Mouse (Mus musculus): Measurements from ENCODE around the gene Ano6. TPM values are rescaled to one million over a fixed set of nuclear protein-coding genes. Genes with fewer than 3 reads are reported as not detected.

The Ano6 gene
- polyA plus RNA-seq, 1 experiment from 2014 or later, result 52.2 TPM

GRCm38 (mm10) chr15:95850546-95850945 is 59.9 kb downstream of the Ano6 start:
- 87% methylated on average over 5 of the region's 5 CpGs for WGBS
- Histone ChIP-seq H3K36me3 (no peaks in the 10 kb centered on the region), H3K9ac (no peak overlapping the region)

DNA sequence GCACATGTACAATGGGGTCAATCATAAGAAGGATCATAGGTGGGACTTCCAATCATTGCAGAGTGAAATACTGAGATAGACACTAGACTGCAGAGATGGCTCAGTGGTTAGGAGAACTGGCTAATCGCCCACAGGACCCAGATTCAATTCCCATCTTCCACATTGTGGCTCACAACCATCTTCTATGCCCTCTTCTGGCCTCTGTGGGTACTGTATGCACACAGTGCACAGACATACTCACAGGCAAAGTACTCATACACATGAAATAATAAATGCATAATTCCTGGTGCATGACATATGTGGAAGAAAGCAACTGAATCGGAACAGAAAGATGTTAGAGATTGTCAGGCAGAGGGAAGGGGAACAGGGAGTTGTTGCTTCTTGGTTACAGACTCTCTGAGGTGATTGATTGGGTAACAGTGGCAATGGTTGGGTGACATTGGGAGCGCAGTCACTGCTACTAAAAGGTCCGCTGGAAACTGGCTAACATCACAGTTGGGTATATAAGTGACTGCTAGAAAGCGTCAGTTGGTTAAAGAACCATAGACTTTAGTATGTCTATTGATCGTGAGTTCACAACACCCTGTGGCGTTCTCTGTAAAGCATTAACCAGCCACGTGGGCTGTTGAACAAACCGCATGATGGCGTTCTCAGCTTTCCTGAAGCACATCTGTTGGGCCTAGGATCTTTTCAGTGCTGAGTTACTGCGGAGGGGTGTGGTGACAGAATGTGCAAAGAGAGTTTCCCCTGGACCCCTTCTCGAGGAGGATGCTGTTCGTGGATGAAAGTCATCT is 64.6 kb downstream of the Ano6 start:
- Histone ChIP-seq H3K27me3 (no peaks in the 10 kb centered on the region), H3K27ac (no peak overlapping the region), H3K9me3 (no peaks in the 10 kb centered on the region), H3K9ac (no peak overlapping the region), H3K4me1 (peaks cover 13% of the 10 kb centered on the region; the same call in 1 of the 2 replicates), H3K4me2 (replicated peaks) (no peak overlapping the region), H3K36me3 (no peaks in the 10 kb centered on the region), H3K4me3 (no peak overlapping the region)
- WGBS, result 83% methylated on average over 13 of the region's 13 CpGs
- no peak for ATAC-seq (ENCODE audit: insufficient number of reproducible peaks, insufficient read depth, low FRiP score, low TSS enrichment)

More at GRCm38 (mm10) chr15:95850546-95850945, 59.9 kb downstream of the Ano6 start:
- Histone ChIP-seq H3K9me3 (no peaks in the 10 kb centered on the region), H3K4me1 (peaks cover 16% of the 10 kb centered on the region), H3K27me3 (no peaks in the 10 kb centered on the region), H3K27ac (no peak overlapping the region), H3K4me2 (replicated peaks) (no peak overlapping the region), H3K4me3 (no peak overlapping the region)
- ATAC-seq (ENCODE audit: insufficient number of reproducible peaks, insufficient read depth, low FRiP score, low TSS enrichment), result no peak

DNA sequence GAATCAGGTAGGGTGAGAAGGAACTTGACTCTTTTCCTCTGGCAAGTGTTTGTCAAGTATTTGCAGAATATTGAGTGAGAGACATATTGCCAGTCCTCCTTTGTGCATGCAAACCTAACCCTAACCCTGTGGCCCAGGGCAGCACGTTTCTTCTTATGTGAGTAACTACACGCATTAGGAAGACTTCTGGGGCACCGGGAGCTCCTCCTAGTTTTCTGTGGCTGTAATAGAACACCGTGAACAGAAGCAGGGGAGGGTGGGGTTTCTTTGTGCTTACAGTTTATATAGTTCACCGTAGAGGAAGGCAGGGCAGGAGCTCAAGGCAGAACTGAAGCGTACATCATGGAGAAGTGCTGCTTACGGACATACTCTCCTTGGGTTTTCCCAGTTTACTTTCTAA is 65.3 kb downstream of the Ano6 start:
- no peak overlapping the region for H3K27ac ChIP-seq

DNA sequence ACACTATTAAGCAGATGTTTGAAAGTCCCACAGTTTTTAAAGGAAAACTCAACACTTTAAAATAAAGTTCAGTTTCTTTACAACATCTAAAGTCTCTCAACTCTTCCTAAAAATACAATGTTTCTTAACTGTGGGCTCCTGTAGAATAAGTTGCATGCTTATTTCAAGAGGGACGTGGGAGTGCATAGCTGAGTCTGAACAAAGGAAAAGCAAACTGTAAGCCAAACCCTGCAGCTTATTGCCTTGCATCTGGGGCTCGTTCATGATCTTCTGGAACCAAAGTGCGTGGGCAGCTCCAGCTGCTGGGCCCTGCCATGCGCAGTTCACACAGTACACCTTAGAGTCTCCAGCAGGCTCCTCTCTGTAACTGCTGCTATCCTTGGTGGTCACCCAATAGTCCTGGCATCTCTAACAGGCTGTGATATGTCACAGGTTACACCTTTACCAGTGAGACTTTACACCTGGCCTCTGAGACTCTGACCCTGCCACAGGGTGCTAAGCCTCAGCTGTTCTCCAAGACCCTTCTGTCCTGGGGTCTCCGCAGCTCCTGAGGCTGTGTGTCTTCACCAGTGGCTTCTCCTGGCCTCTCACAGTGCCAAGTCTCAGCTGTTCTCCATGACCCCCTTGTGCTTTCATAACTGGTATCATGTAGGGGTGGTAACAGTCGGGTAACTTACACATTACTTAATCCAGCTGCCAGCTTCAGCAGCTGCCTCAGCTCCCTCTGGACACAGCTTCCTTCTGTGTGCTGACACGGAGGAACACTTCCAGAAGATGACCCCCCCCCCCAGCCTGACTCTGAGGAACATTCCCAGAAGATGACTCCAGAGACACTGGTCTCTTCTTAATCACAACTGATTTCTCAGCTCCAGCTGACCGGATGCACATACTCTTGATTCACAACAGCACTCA is 66.3 kb downstream of the Ano6 start:
- Histone ChIP-seq H3K27ac (no peak overlapping the region), H3K36me3 (no peaks in the 10 kb centered on the region), H3K9me3 (no peaks in the 10 kb centered on the region), H3K4me1 (peaks cover 13% of the 10 kb centered on the region; the same call in 1 of the 2 replicates), H3K4me2 (replicated peaks) (no peak overlapping the region), H3K9ac (no peak overlapping the region), H3K27me3 (no peaks in the 10 kb centered on the region), H3K4me3 (no peak overlapping the region)
- WGBS, result 72% methylated on average over 8 of the region's 8 CpGs
- ATAC-seq (ENCODE audit: insufficient number of reproducible peaks, insufficient read depth, low FRiP score, low TSS enrichment), result no peak

More for the DNA sequence above, 65.3 kb downstream of the Ano6 start:
- ATAC-seq (ENCODE audit: insufficient number of reproducible peaks, insufficient read depth, low FRiP score, low TSS enrichment), result no peak
- no peaks in the 10 kb centered on the region for H3K27me3 ChIP-seq
- H3K36me3 ChIP-seq, result no peaks in the 10 kb centered on the region
- peaks cover 13% of the 10 kb centered on the region; the same call in 1 of the 2 replicates for H3K4me1 ChIP-seq
- no peak overlapping the region for H3K4me3 ChIP-seq
- H3K4me2 ChIP-seq (replicated peaks), result no peak overlapping the region
- 26% methylated on average over 7 of the region's 7 CpGs for WGBS
- no peak overlapping the region for H3K9ac ChIP-seq
- H3K9me3 ChIP-seq, result no peaks in the 10 kb centered on the region

GRCm38 (mm10) chr15:95858876-95859655 is 68.4 kb downstream of the Ano6 start:
- ATAC-seq (ENCODE audit: insufficient number of reproducible peaks, insufficient read depth, low FRiP score, low TSS enrichment), result no peak
- Histone ChIP-seq H3K36me3 (no peaks in the 10 kb centered on the region), H3K9me3 (no peaks in the 10 kb centered on the region), H3K4me1 (peaks cover 15% of the 10 kb centered on the region; the same call in 1 of the 2 replicates), H3K4me2 (replicated peaks) (no peak overlapping the region), H3K27ac (no peak overlapping the region), H3K4me3 (no peak overlapping the region), H3K27me3 (no peaks in the 10 kb centered on the region), H3K9ac (no peak overlapping the region)
- WGBS, result 85% methylated on average over 9 of the region's 9 CpGs

DNA sequence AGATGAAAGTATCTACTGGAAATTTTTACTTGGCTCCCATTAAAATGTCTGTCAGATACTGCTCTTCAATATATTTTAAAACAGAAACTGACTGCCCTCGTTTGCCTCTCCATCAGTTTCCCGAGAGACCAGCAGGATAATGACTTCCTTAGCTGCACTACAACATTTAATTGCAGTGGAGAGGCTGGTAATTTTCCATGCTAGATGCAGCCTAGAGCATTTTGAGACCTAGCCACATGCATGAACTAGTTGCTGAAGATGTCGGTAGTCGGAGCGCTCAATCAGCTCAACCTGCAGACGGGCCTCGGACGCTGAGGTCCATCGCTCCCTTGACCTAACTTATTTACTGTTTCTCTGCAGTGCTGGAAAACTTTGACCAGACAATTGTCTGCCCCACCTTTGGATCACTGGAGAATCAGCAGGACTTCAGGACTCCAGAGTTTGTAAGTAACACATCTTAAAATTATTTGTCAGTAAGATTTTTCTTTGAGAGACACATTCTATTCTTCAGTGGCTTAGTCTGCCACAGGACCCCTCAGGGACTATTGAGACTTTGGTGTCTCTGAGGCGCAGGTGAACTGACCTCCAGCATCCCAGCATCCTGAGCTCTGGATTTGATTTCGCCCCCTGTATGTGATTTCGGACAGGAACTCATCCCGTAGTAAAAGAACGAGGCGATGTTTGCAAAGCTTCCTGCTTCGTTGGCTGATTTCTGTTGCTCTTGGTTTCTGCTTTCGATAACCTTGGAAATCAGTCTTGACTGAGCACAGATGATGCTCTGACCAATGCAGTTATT is 73.4 kb downstream of the Ano6 start:
- Histone ChIP-seq H3K9me3 (no peaks in the 10 kb centered on the region), H3K4me3 (no peak overlapping the region), H3K4me1 (0 out of 2 replicates have a peak, but pooled peaks cover 7% of the 10 kb centered on the region), H3K4me2 (replicated peaks) (no peak overlapping the region), H3K27me3 (no peaks in the 10 kb centered on the region), H3K36me3 (no peaks in the 10 kb centered on the region), H3K27ac (no peak overlapping the region), H3K9ac (no peak overlapping the region)
- ATAC-seq (ENCODE audit: insufficient number of reproducible peaks, insufficient read depth, low FRiP score, low TSS enrichment), result no peak
- 56% methylated on average over 17 of the region's 17 CpGs for WGBS

- Histone ChIP-seq H3K9me3 (no peaks in the 10 kb centered on the region), H3K36me3 (no peaks in the 10 kb centered on the region), H3K4me3 (no peak overlapping the region), H3K4me2 (replicated peaks) (no peak overlapping the region), H3K27me3 (no peaks in the 10 kb centered on the region), H3K9ac (no peak overlapping the region), H3K4me1 (0 out of 2 replicates have a peak, but pooled peaks cover 7% of the 10 kb centered on the region), H3K27ac (no peak overlapping the region)
- WGBS, result 94% methylated on average over 17 of the region's 17 CpGs
- no peak for ATAC-seq (ENCODE audit: insufficient number of reproducible peaks, insufficient read depth, low FRiP score, low TSS enrichment)
Measured at GRCm38 (mm10) chr15:95865311-95866100, 74.9 kb downstream of the Ano6 start.

- H3K36me3 ChIP-seq, result no peaks in the 10 kb centered on the region
- H3K9me3 ChIP-seq, result no peaks in the 10 kb centered on the region
- peaks cover 7% of the 10 kb centered on the region; the same call in 1 of the 2 replicates for H3K4me1 ChIP-seq
- ATAC-seq (ENCODE audit: insufficient number of reproducible peaks, insufficient read depth, low FRiP score, low TSS enrichment), result no peak
- H3K4me3 ChIP-seq, result no peak overlapping the region
- H3K27me3 ChIP-seq, result no peaks in the 10 kb centered on the region
- no peak overlapping the region for H3K9ac ChIP-seq
- no peak overlapping the region for H3K4me2 ChIP-seq (replicated peaks)
- H3K27ac ChIP-seq, result no peak overlapping the region
- 80% methylated on average over 4 of the region's 4 CpGs for WGBS
Measured at GRCm38 (mm10) chr15:95868172-95868571, 77.5 kb downstream of the Ano6 start.

- no peak overlapping the region for H3K4me3 ChIP-seq
- H3K9me3 ChIP-seq, result no peaks in the 10 kb centered on the region
- no peaks in the 10 kb centered on the region for H3K36me3 ChIP-seq
- no peak overlapping the region for H3K27ac ChIP-seq
- peaks cover 4% of the 10 kb centered on the region; the same call in 1 of the 2 replicates for H3K4me1 ChIP-seq
- H3K9ac ChIP-seq, result no peak overlapping the region
- 95% methylated on average over 5 of the region's 5 CpGs for WGBS
- no peak for ATAC-seq (ENCODE audit: insufficient number of reproducible peaks, insufficient read depth, low FRiP score, low TSS enrichment)
- no peak overlapping the region for H3K4me2 ChIP-seq (replicated peaks)
- no peaks in the 10 kb centered on the region for H3K27me3 ChIP-seq
Measured at GRCm38 (mm10) chr15:95869611-95870010, 79.0 kb downstream of the Ano6 start.

- WGBS, result 73% methylated on average over 15 of the region's 15 CpGs
- Histone ChIP-seq H3K36me3 (no peaks in the 10 kb centered on the region), H3K27me3 (no peaks in the 10 kb centered on the region)
Measured at GRCm38 (mm10) chr15:95871631-95872030, 81.0 kb downstream of the Ano6 start.

More at GRCm38 (mm10) chr15:95871631-95872030, 81.0 kb downstream of the Ano6 start:
- Histone ChIP-seq H3K9ac (no peak overlapping the region), H3K4me1 (peaks cover 4% of the 10 kb centered on the region; the same call in 1 of the 2 replicates), H3K9me3 (no peaks in the 10 kb centered on the region), H3K4me3 (no peak overlapping the region), H3K27ac (no peak overlapping the region), H3K4me2 (replicated peaks) (no peak overlapping the region)
- no peak for ATAC-seq (ENCODE audit: insufficient number of reproducible peaks, insufficient read depth, low FRiP score, low TSS enrichment)

Measured in embryonic facial prominence, embryonic 12.5 days (tissue).